Mouse (Mus musculus) megakaryocyte, embryonic 14.5 days (primary cell): ENCODE measurements at regions not wholly inside any gene's neighbourhood (a gene's known extent, or its start where the extent isn't known, plus 50 kb on each side); places are given as distances from the start of the nearest gene placed in this dataset.
"Not testable (repeated sequence)": the region's sequence is repeated elsewhere in the genome, so short reads cannot be mapped to it uniquely, and the experiment has no call there.

Experiments
- H3K27me3 ChIP-seq: replicated peaks from 2 replicates; pipeline ENCODE3; 2012; ENCODE audit warnings: inconsistent platforms
- H3K36me3 ChIP-seq: replicated peaks from 2 replicates; pipeline ENCODE3; 2012; ENCODE audit warnings: low read length, inconsistent platforms, mixed read lengths
- H3K4me1 ChIP-seq: 2 replicates; pipeline ENCODE4 v1.6.1; 2012; ENCODE audit warnings: inconsistent platforms
- H3K4me3 ChIP-seq: replicated peaks from 2 replicates; pipeline ENCODE3; 2012; ENCODE audit warnings: moderate library complexity, mild to moderate bottlenecking, inconsistent platforms
- H3K9me3 ChIP-seq: 2 replicates; pipeline ENCODE4 v1.6.1; 2012; ENCODE audit warnings: inconsistent platforms
- FLI1 ChIP-seq: IDR thresholded peaks from 2 replicates; pipeline ENCODE4 v1.6.1; 2012; ENCODE audit warnings: low read length, inconsistent platforms, mixed read lengths
- GATA1 ChIP-seq: IDR thresholded peaks from 3 replicates; pipeline ENCODE4 v1.6.1; 2012; ENCODE audit warnings: mixed read lengths, low read length, inconsistent platforms, borderline replicate concordance

GRCm38 (mm10) chr12:5982096-5982495 is 606.6 kb upstream of the Klhl29 start:
- no peaks in the 10 kb centered on the region for H3K9me3 ChIP-seq
- no peaks in the 10 kb centered on the region for H3K4me1 ChIP-seq
- H3K27me3 ChIP-seq = no peaks in the 10 kb centered on the region
- no peaks in the 10 kb centered on the region for H3K36me3 ChIP-seq
- no peak overlapping the region for H3K4me3 ChIP-seq
- TF ChIP-seq FLI1 (no peak), GATA1 (no peak)

DNA sequence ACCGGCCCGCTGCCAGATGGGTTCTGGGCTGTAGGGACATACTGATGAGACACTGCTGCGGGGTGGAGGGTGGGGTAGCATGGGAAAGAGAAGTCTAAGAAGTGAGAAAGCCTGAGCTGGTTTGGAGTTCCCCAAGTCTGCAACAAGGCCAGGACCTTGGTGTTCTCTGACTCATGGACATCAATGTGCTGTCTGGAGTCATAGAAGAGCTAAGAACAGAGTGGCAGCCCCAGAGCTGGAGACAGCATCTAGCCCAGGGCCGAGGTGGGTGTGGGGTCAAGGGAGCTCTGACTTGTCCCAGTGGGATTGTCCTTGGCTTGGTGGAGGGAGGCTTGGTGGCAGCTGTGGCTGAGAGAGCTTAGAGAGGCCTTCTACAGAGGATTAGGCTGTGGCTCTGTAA is 600.4 kb upstream of the Klhl29 start:
- Histone ChIP-seq H3K4me1 (no peaks in the 10 kb centered on the region), H3K36me3 (no peaks in the 10 kb centered on the region), H3K9me3 (peaks cover 6% of the 10 kb centered on the region; the same call in 1 of the 2 replicates), H3K4me3 (no peak overlapping the region), H3K27me3 (no peaks in the 10 kb centered on the region)
- TF ChIP-seq GATA1 = no peak
- no peak for TF ChIP-seq FLI1

DNA sequence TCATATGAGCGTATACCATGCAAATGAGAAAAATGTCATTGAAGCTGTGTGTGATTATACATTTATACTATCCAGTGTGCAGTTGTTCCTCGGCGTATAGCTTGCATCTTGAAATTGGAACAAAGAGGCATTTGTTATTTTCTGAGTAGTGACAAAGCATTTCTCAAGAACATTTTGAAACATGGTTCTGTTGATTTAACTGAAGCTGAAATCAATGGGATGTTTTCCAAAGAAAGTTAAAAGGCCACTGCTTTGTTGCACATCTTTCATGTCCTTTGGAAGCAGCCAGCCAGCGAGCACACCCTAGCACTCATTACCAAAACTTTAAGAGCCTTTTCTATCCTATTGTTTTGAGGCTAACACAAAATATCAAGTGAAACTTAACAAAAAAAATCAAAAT is 594.1 kb upstream of the Klhl29 start:
- no peaks in the 10 kb centered on the region for H3K27me3 ChIP-seq
- no peak for TF ChIP-seq GATA1
- no peak for TF ChIP-seq FLI1
- no peak overlapping the region for H3K4me3 ChIP-seq
- H3K4me1 ChIP-seq = no peaks in the 10 kb centered on the region
- no peaks in the 10 kb centered on the region for H3K36me3 ChIP-seq
- no peaks in the 10 kb centered on the region; the same call in 1 of the 2 replicates for H3K9me3 ChIP-seq

- Histone ChIP-seq H3K4me3 (no peak overlapping the region), H3K36me3 (no peaks in the 10 kb centered on the region), H3K4me1 (no peaks in the 10 kb centered on the region), H3K27me3 (no peaks in the 10 kb centered on the region), H3K9me3 (0 out of 2 replicates have a peak, but pooled peaks cover 4% of the 10 kb centered on the region)
- TF ChIP-seq FLI1 (no peak), GATA1 (no peak)
These were observed 580.7 kb upstream of the Klhl29 start for GRCm38 (mm10) chr12:5956141-5956540.

GRCm38 (mm10) chr12:5955564-5955963 is 580.1 kb upstream of the Klhl29 start:
- Histone ChIP-seq H3K4me1 (no peaks in the 10 kb centered on the region), H3K27me3 (no peaks in the 10 kb centered on the region), H3K36me3 (no peaks in the 10 kb centered on the region), H3K9me3 (0 out of 2 replicates have a peak, but pooled peaks cover 4% of the 10 kb centered on the region), H3K4me3 (no peak overlapping the region)
- TF ChIP-seq FLI1 (no peak), GATA1 (no peak)

DNA sequence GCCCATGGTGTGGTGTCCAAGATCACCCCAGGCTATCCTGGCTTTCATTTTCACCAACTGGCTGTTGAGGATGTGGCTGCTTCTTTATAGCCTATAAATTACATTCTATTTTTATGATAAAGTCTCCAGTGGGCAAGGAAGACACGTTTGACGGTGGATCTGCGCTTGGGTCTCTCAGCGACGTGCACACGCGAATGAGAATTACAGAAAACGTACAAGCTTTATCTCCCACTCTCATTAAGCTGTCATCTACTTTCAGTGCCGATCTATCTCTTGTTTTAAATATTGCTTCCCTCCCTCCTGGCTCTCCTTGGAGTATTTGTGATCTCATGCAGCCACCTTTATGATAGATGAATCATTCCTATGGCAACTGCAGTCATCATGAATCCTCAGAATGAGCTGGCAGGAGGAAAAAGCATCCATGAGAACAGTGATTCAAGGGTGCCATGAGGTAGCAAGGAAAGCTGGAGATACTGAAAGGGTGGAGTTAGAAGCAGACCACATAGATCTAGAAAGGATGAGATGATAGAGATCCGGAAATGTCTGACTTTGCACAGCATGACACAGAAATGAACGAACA is 568.0 kb upstream of the Klhl29 start:
- H3K9me3 ChIP-seq = no peaks in the 10 kb centered on the region
- TF ChIP-seq FLI1 = no peak
- TF ChIP-seq GATA1 = no peak
- H3K27me3 ChIP-seq = no peaks in the 10 kb centered on the region
- H3K36me3 ChIP-seq = no peaks in the 10 kb centered on the region
- no peaks in the 10 kb centered on the region for H3K4me1 ChIP-seq
- H3K4me3 ChIP-seq = no peak overlapping the region

GRCm38 (mm10) chr12:5921262-5921661 is 545.8 kb upstream of the Klhl29 start:
- TF ChIP-seq GATA1 (no peak), FLI1 (no peak)
- Histone ChIP-seq H3K4me1 (no peaks in the 10 kb centered on the region), H3K36me3 (no peaks in the 10 kb centered on the region), H3K9me3 (no peaks in the 10 kb centered on the region), H3K27me3 (no peaks in the 10 kb centered on the region), H3K4me3 (no peak overlapping the region)

DNA sequence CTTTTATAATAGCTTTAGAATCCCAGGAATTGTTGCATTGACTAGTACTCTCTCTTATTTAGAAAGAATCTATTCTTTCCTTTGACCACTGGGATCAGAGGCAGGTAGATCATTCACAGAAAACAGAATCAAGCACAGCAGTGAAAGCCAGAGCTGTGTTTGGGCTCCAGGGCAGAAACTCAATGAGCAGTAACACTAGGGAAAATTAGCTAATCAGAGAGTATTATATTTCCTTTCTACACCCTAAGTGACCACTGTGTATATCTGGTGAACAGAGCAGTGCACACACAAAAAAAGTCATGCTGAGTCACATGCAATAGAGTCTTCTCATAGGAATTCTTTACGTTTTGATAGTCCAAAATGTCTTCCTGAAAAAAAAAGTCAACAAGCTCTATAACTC is 542.5 kb upstream of the Klhl29 start:
- no peaks in the 10 kb centered on the region for H3K9me3 ChIP-seq
- H3K27me3 ChIP-seq = no peaks in the 10 kb centered on the region
- H3K36me3 ChIP-seq = no peaks in the 10 kb centered on the region
- no peak for TF ChIP-seq FLI1
- no peak for TF ChIP-seq GATA1
- no peak overlapping the region for H3K4me3 ChIP-seq
- H3K4me1 ChIP-seq = no peaks in the 10 kb centered on the region

DNA sequence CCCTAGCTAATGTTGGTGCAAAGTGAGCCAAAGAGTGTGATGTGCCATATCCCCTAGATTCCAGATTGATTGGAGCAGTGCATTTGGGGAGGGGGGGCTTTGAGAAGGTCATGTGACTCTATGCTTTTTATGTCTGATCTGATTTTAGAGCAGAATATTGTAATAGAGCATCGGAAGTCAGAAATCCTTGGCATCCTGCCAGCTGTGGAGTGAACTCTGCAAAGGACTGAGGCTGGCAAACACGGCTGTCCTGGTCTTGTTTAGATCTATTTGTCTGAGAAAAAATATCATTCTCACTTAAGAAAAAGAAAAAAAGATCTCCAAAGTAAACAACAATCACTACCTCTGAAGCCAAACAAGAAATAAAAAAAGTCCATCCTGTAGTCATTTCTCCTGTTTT is 530.8 kb upstream of the Klhl29 start:
- Histone ChIP-seq H3K4me3 (no peak overlapping the region), H3K27me3 (no peaks in the 10 kb centered on the region), H3K4me1 (no peaks in the 10 kb centered on the region), H3K9me3 (peaks cover 14% of the 10 kb centered on the region), H3K36me3 (no peaks in the 10 kb centered on the region)
- TF ChIP-seq GATA1 (no peak), FLI1 (no peak)

DNA sequence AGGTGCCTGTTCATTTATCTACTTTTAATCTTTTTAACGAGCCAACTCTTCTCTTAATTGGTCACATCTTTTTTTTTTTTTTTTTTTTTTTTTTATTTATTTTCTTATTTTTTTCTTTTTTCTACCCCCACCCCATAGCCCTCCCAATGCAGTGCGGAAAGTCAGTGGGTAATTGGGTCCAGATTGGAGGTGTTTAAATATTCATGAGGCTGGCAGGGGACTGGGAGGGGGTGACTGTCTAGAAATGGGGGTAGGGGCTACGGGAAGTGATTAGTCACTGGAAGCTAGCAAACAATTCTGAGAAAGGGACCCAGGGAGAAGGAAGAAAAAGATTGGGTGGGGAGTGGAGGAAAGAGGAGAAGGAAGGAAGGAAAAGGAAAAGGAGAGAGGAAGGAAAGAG is 516.3 kb upstream of the Klhl29 start:
- not testable (repeated sequence) for H3K27me3 ChIP-seq, H3K9me3 ChIP-seq, H3K4me1 ChIP-seq, H3K36me3 ChIP-seq, H3K4me3 ChIP-seq

- TF ChIP-seq GATA1 = no peak
- no peak for TF ChIP-seq FLI1
- H3K27me3 ChIP-seq = no peaks in the 10 kb centered on the region
- no peaks in the 10 kb centered on the region for H3K36me3 ChIP-seq
- no peak overlapping the region for H3K4me3 ChIP-seq
- H3K9me3 ChIP-seq = peaks cover 12% of the 10 kb centered on the region; the same call in 1 of the 2 replicates
- H3K4me1 ChIP-seq = no peaks in the 10 kb centered on the region
These were observed 491.2 kb upstream of the Klhl29 start for GRCm38 (mm10) chr12:5866701-5867100.
